Mouse (Mus musculus): ENCODE measurements around the gene Scd4. TPM values are rescaled to one million over a fixed set of nuclear protein-coding genes. Genes with fewer than 3 reads are reported as not detected.

The Scd4 gene
- polyA plus RNA-seq, 1 experiment from 2014 or later = 0.05 TPM

Small RNA genes within 50 kb of the gene (microRNA-seq; reads per million reads assigned to microRNA genes)
- gene Mir5114 = 23.5 reads per million, percentile 35 among the genes with 10 or more reads in this experiment

Other genes starting within 250 kb of the Scd4 start
- gene Chuk, start 225.6 kb upstream of the Scd4 start, polyA plus RNA-seq (2015; fragmentation: Nextera tagmentation; extraction: Ambion mirVana) = 21.2 and 24.7 TPM in 2 replicates
- gene Cwf19l1, start 197.2 kb upstream of the Scd4 start, polyA plus RNA-seq (2015; fragmentation: Nextera tagmentation; extraction: Ambion mirVana) = 20.3 and 24.2 TPM in 2 replicates
- gene Bloc1s2, start 186.6 kb upstream of the Scd4 start, polyA plus RNA-seq (2015; fragmentation: Nextera tagmentation; extraction: Ambion mirVana) = 48.1 and 54.8 TPM in 2 replicates
- gene Pkd2l1, start 140.7 kb upstream of the Scd4 start, polyA plus RNA-seq (2015; fragmentation: Nextera tagmentation; extraction: Ambion mirVana) = not detected in 2 replicates
- not detected in 2 replicates for gene Scd3, start 129.8 kb upstream of the Scd4 start, polyA plus RNA-seq (2015; fragmentation: Nextera tagmentation; extraction: Ambion mirVana)
- 73.7 and 106 TPM in 2 replicates for gene Scd2, start 39.4 kb upstream of the Scd4 start, polyA plus RNA-seq (2015; fragmentation: Nextera tagmentation; extraction: Ambion mirVana)
- gene Scd1, start 74.8 kb downstream of the Scd4 start, polyA plus RNA-seq (2015; fragmentation: Nextera tagmentation; extraction: Ambion mirVana) = 7.3 and 10.0 TPM in 2 replicates
- not detected in 2 replicates for gene Wnt8b, start 160.4 kb downstream of the Scd4 start, polyA plus RNA-seq (2015; fragmentation: Nextera tagmentation; extraction: Ambion mirVana)
- 0.29 and 0.43 TPM in 2 replicates for gene Sec31b, start 212.8 kb downstream of the Scd4 start, polyA plus RNA-seq (2015; fragmentation: Nextera tagmentation; extraction: Ambion mirVana)
- not detected in 2 replicates for gene Gm20538, start 219.7 kb downstream of the Scd4 start, polyA plus RNA-seq (2015; fragmentation: Nextera tagmentation; extraction: Ambion mirVana)
- 345 and 371 TPM in 2 replicates for gene Ndufb8, start 222.3 kb downstream of the Scd4 start, polyA plus RNA-seq (2015; fragmentation: Nextera tagmentation; extraction: Ambion mirVana)
- 10.6 and 13.3 TPM in 2 replicates for gene Hif1an, start 229.8 kb downstream of the Scd4 start, polyA plus RNA-seq (2015; fragmentation: Nextera tagmentation; extraction: Ambion mirVana)

Data from liver, embryonic 13.5 days (tissue).